Mouse (Mus musculus): ENCODE results near the gene Hmx2. TPM values are rescaled to one million over a fixed set of nuclear protein-coding genes. Genes with fewer than 3 reads are reported as not detected.
A peak's percentile ranks its signal among the peaks of the same experiment; 100 is the strongest.

Hmx2 gene
- total and polyA plus RNA-seq, 2 experiments from 2014 or later: 0.45 to 1.3 TPM

DNA sequence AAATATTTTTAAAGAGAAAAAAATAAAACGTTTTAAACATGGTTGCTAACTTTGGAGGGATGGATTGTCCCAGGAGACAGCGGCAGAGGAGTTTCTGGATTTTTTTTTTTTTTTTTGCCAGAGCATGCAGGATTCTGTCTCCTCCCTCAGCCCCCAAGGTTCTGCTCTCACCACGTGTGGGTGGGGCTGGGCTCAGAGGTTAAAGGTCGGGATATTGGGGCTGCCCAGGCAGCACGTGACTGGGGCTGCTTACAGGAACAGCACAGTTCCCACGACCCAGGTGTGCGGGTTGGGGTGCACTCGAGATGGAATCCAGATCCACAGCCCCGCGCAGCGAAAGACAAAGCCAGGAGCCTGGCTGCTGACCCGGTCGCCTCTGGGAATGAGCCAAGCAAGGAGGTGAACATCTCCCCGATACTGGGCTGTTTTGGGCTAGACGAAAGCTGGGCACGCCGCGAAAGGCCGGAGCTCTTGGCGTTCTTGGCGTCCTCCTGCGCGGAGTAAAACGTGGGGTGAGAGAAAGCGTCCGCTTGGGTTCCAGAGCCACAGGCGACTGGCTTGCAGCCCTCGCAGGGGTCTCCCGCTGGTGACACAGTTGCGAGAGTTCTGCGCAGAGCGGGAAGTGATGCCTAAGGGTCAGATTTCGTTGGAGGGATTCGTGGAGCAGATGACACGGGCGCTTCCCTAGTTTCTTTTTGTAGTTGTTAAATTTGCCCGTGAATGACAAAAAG, 8.1 kb downstream of the Hmx2 start:
- WGBS: 1% methylated on average over 37 of the region's 37 CpGs
- peaks cover 7% of the 10 kb centered on the region for H3K4me1 ChIP-seq (ENCODE audit: insufficient read depth)
- no peak overlapping the region for H3K27ac ChIP-seq (ENCODE audit: low read depth, low read length)
- TF ChIP-seq CTCF (IDR thresholded peaks at IDR 0.05; ENCODE audit: low read depth): no peak
- peaks cover 53% of the 10 kb centered on the region for H3K27me3 ChIP-seq (ENCODE audit: insufficient read depth, low read length)
- no peak overlapping the region for H3K9ac ChIP-seq
- DNase-seq (peak; percentile 68), ATAC-seq (no peak)
- no peaks in the 10 kb centered on the region for H3K9me3 ChIP-seq (ENCODE audit: low read length)
- no peak overlapping the region for H3K4me2 ChIP-seq (ENCODE audit: low read depth)
- H3K4me3 ChIP-seq (ENCODE audit: low read depth, low read length): no peak overlapping the region
- H3K36me3 ChIP-seq (ENCODE audit: insufficient read depth): no peaks in the 10 kb centered on the region

DNA sequence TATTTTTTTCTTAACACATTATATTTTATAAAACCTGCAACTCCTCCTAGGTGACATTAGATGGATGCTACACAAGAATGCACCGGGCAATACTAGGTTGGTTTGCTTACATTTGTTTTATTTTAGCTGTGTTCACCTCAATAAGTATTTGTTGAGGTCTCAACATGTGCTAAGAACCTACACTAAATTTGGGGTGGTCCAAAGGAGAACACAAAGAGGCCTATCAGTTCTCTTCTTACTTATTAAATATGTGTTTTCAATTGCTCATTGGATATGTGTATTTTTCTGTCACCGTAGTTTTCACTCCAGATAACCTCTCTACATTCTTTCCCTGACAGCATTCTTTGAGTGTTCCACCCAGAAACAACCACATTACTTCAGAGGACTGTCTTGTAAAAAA, 9.2 kb downstream of the Hmx2 start:
- Histone ChIP-seq H3K36me3 (ENCODE audit: insufficient read depth) (peaks cover 6% of the 10 kb centered on the region; the same call in 1 of the 2 replicates), H3K27ac (ENCODE audit: low read depth, low read length) (no peak overlapping the region), H3K9me3 (ENCODE audit: low read length) (no peaks in the 10 kb centered on the region), H3K4me1 (ENCODE audit: insufficient read depth) (peaks cover 7% of the 10 kb centered on the region), H3K4me3 (ENCODE audit: low read depth, low read length) (no peak overlapping the region), H3K9ac (no peak overlapping the region), H3K4me2 (ENCODE audit: low read depth) (no peak overlapping the region), H3K27me3 (ENCODE audit: insufficient read depth, low read length) (peaks cover 49% of the 10 kb centered on the region)
- WGBS: 40% methylated on average over 2 of the region's 2 CpGs
- ATAC-seq (no peak), DNase-seq (peak; percentile 24)
- no peak for TF ChIP-seq CTCF (IDR thresholded peaks at IDR 0.05; ENCODE audit: low read depth)

DNA sequence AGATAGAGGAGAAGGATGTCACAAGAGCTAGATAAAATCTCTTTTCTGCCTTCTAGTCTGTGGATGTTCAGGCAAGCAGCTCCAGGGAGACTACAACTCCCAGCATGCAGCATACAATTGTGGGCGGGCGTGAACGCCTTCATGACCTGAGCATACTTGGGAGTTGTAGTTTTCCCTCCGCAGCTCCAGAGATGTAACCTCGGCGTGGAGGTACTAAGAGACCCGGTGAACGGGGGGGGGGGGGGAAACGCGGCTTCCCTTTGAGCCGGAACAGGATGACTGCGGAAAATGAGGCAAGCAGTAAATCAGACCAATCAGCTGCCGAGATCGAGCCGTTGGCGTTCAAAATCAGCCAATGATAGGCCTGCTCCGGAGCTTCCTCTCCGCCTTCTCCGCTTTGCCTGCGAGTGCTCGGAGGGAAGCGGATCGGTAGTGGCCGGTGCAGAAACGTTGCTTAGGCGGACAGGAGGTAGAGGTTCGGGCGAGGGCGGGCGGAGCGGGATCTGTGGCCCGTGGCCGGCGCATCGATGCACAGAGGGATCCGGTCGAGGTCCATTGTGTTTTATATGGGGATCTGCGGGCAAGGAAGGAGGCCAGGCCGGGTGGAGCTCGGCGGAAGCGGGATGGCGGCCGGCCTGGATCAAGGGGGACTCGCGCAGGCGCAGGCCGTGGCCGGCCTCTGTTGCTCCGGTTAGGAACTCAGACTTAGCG, 11.6 kb downstream of the Hmx2 start, which contains the start of gene Bub3:
Bub3 (plus strand) TSS at position 237 of the 711 bp plus-strand sequence.
- H3K9me3 ChIP-seq (ENCODE audit: low read length): no peaks in the 10 kb centered on the region
- 1% methylated on average over 45 of the region's 51 CpGs for WGBS
- H3K27me3 ChIP-seq (ENCODE audit: insufficient read depth, low read length): peaks cover 29% of the 10 kb centered on the region
- peak within 1 kb of the TSS; percentile 79 for H3K9ac ChIP-seq
- H3K4me1 ChIP-seq (ENCODE audit: insufficient read depth): peaks cover 7% of the 10 kb centered on the region
- no peak for TF ChIP-seq CTCF (IDR thresholded peaks at IDR 0.05; ENCODE audit: low read depth)
- ATAC-seq: peak; percentile 98
- peak within 1 kb of the TSS; percentile 94 for H3K27ac ChIP-seq (ENCODE audit: low read depth, low read length)
- peaks cover 15% of the 10 kb centered on the region; the same call in 1 of the 2 replicates for H3K36me3 ChIP-seq (ENCODE audit: insufficient read depth)
- peak within 1 kb of the TSS; percentile 64 for H3K4me2 ChIP-seq (ENCODE audit: low read depth)
- DNase-seq: peak; percentile 97
- peak within 1 kb of the TSS; percentile 84 for H3K4me3 ChIP-seq (ENCODE audit: low read depth, low read length)

DNA sequence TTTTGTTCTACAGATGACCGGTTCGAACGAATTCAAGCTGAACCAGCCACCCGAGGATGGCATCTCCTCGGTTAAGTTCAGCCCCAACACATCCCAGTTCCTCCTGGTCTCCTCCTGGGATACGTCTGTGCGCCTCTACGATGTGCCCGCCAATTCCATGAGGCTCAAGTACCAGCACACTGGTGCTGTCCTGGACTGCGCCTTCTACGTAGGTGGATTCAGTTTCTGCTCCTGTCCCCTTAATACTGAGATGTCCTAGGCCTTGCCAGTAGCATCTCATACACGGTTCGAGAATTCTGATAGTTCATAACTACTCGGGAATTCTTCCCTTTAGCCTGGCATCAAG, 12.1 kb downstream of the Hmx2 start:
- Histone ChIP-seq H3K4me2 (ENCODE audit: low read depth) (peak overlapping the region; percentile 64), H3K9me3 (ENCODE audit: low read length) (no peaks in the 10 kb centered on the region), H3K36me3 (ENCODE audit: insufficient read depth) (peaks cover 17% of the 10 kb centered on the region; the same call in 1 of the 2 replicates), H3K4me1 (ENCODE audit: insufficient read depth) (peaks cover 7% of the 10 kb centered on the region), H3K27ac (ENCODE audit: low read depth, low read length) (peak overlapping the region; percentile 94), H3K9ac (peak overlapping the region; percentile 79), H3K4me3 (ENCODE audit: low read depth, low read length) (peak overlapping the region; percentile 84), H3K27me3 (ENCODE audit: insufficient read depth, low read length) (peaks cover 29% of the 10 kb centered on the region)
- ATAC-seq (peak; percentile 34), DNase-seq (no peak)
- WGBS: under 1% methylated on average over 14 of the region's 14 CpGs
- TF ChIP-seq CTCF (IDR thresholded peaks at IDR 0.05; ENCODE audit: low read depth): no peak

DNA sequence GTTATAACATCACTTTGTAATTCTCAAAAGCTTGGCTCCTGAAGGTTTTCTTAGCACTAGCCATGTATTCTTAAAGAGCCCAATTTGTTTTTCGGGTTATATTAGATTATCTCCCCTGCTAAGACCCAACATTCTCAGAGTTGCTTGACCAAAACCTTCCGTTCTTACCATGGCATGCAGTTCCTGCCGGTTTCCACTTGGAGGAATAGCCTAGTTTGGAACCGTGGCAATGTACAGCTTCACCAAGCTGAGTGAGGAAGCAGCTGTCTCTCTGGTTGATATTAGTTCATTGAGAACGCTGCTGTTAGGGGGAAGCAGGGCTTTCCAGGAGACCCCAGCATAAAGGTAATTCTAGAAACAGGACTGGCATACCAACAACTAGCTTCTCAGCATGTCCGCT, 26.7 kb downstream of the Hmx2 start:
- Histone ChIP-seq H3K4me3 (ENCODE audit: low read depth, low read length) (no peak overlapping the region), H3K4me1 (ENCODE audit: insufficient read depth) (no peaks in the 10 kb centered on the region), H3K27me3 (ENCODE audit: insufficient read depth, low read length) (no peaks in the 10 kb centered on the region), H3K4me2 (ENCODE audit: low read depth) (no peak overlapping the region), H3K27ac (ENCODE audit: low read depth, low read length) (no peak overlapping the region), H3K9ac (no peak overlapping the region), H3K9me3 (ENCODE audit: low read length) (no peaks in the 10 kb centered on the region), H3K36me3 (ENCODE audit: insufficient read depth) (peaks cover 27% of the 10 kb centered on the region; the same call in 1 of the 2 replicates)
- no peak for ATAC-seq
- no peak for DNase-seq
- 83% methylated on average over 6 of the region's 6 CpGs for WGBS
- peak; percentile 30 for TF ChIP-seq CTCF (IDR thresholded peaks at IDR 0.05; ENCODE audit: low read depth)

DNA sequence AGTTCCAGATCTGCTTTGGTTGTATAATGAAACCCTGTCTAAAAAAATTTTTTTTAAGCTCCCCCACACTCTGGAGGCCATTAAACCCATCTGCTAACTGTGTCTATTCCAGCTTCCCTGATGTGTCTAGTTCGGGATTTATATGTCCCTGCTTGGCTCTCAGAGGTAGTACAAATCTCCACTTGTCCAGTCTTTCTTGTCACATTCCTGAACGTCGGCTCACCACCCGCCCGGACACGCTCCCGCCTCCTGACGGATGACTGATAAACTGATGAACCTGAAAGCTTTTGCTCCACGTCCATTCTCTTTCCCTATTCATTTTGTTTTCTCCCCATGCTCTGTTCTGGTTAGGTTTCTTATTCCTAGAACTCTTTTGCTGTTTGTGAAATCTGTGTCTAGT, 33.6 kb downstream of the Hmx2 start:
- H3K4me3 ChIP-seq (ENCODE audit: low read depth, low read length): no peak overlapping the region
- TF ChIP-seq CTCF (IDR thresholded peaks at IDR 0.05; ENCODE audit: low read depth): no peak
- WGBS: 83% methylated on average over 9 of the region's 9 CpGs
- H3K36me3 ChIP-seq (ENCODE audit: insufficient read depth): no peaks in the 10 kb centered on the region
- no peaks in the 10 kb centered on the region for H3K4me1 ChIP-seq (ENCODE audit: insufficient read depth)
- H3K9me3 ChIP-seq (ENCODE audit: low read length): no peaks in the 10 kb centered on the region
- no peak for DNase-seq
- H3K9ac ChIP-seq: no peak overlapping the region
- no peak for ATAC-seq
- no peak overlapping the region for H3K4me2 ChIP-seq (ENCODE audit: low read depth)
- H3K27me3 ChIP-seq (ENCODE audit: insufficient read depth, low read length): 0 out of 2 replicates have a peak, but pooled peaks cover 4% of the 10 kb centered on the region
- H3K27ac ChIP-seq (ENCODE audit: low read depth, low read length): no peak overlapping the region

DNA sequence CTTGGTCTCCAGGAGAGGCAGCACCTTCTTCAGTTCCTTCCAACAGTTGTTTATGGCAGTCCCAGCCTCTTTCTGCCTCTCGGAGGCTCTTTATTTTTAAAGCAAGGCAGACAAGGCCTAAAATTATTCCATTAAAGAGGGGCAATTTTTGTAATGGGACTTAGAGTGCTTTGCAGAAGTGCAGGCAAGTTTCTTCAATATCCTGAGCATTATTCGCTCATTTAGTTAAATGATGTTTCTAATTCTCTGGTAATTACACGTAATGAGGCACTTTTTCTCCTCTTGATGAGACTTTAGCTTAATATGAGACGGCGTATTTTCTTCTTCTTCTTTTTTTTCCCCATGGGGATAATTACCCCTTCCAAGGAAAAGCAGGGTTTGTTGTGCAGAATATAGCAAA, 37.0 kb downstream of the Hmx2 start:
- Histone ChIP-seq H3K4me1 (ENCODE audit: insufficient read depth) (no peaks in the 10 kb centered on the region), H3K4me2 (ENCODE audit: low read depth) (no peak overlapping the region), H3K9ac (no peak overlapping the region), H3K27me3 (ENCODE audit: insufficient read depth, low read length) (0 out of 2 replicates have a peak, but pooled peaks cover 4% of the 10 kb centered on the region), H3K27ac (ENCODE audit: low read depth, low read length) (no peak overlapping the region), H3K9me3 (ENCODE audit: low read length) (no peaks in the 10 kb centered on the region), H3K4me3 (ENCODE audit: low read depth, low read length) (no peak overlapping the region), H3K36me3 (ENCODE audit: insufficient read depth) (no peaks in the 10 kb centered on the region)
- DNase-seq (no peak), ATAC-seq (peak; percentile 38; the same call in 1 of the 2 replicates)
- no peak for TF ChIP-seq CTCF (IDR thresholded peaks at IDR 0.05; ENCODE audit: low read depth)
- 54% methylated on average over 5 of the region's 5 CpGs for WGBS

Measured in forebrain, postnatal 0 days (tissue).